Mouse (Mus musculus) monocyte, adult 5-6 weeks (primary cell): ENCODE results near the gene Qtrt2. TPM values are rescaled to one million over a fixed set of nuclear protein-coding genes. Genes with fewer than 3 reads are reported as not detected.
A peak's percentile ranks its signal among the peaks of the same experiment; 100 is the strongest.

Source experiments
- ATAC-seq: fragments of 153-309, 156-312 bp; replicated peaks from 2 replicates; pipeline ENCODE4 v1.8.0; 2017; ENCODE audit warnings: mild to moderate bottlenecking; ENCODE audit not compliant: low TSS enrichment, insufficient number of reproducible peaks, severe bottlenecking, poor library complexity, low FRiP score
- total RNA-seq: library from RNA; stranded (forward); fragments of 200-1000, 200-491, 200-594 nt; gene quantifications from 3 replicates; pipeline ENCODE4 v1.2.3, GENCODE M21; 2017

Gene Qtrt2
- 11.5 to 22.4 TPM (median 13.1 TPM) in 3 replicates for total RNA-seq

- no peak for ATAC-seq
Observed at GRCm38 (mm10) chr16:43926341-43926859, at the start of gene Qtrt2. Gene Qtrt2 (minus strand): TSS chr16:43926809.

- no peak for ATAC-seq
Observed at GRCm38 (mm10) chr16:43973606-43974220, 47.1 kb upstream of the Qtrt2 start.

- no peak for ATAC-seq
Observed at GRCm38 (mm10) chr16:43973147-43973546, 46.5 kb upstream of the Qtrt2 start.

- no peak for ATAC-seq
Observed at GRCm38 (mm10) chr16:43972391-43972790, 45.8 kb upstream of the Qtrt2 start.

- no peak for ATAC-seq
Observed at GRCm38 (mm10) chr16:43971741-43972140, 45.1 kb upstream of the Qtrt2 start.

GRCm38 (mm10) chr16:43971189-43971588 is 44.6 kb upstream of the Qtrt2 start:
- no peak for ATAC-seq

GRCm38 (mm10) chr16:43970426-43970825 is 43.8 kb upstream of the Qtrt2 start:
- ATAC-seq: no peak

- ATAC-seq: peak; percentile 41; the same call in 1 of the 2 replicates
Observed at GRCm38 (mm10) chr16:43965781-43966389, 39.3 kb upstream of the Qtrt2 start.

- no peak for ATAC-seq
Observed at GRCm38 (mm10) chr16:43963780-43964179, 37.2 kb upstream of the Qtrt2 start.

GRCm38 (mm10) chr16:43963291-43963690 is 36.7 kb upstream of the Qtrt2 start:
- no peak for ATAC-seq

GRCm38 (mm10) chr16:43958038-43958437 is 31.4 kb upstream of the Qtrt2 start:
- no peak for ATAC-seq

- no peak for ATAC-seq
Observed at GRCm38 (mm10) chr16:43954913-43955312, 28.3 kb upstream of the Qtrt2 start.

- ATAC-seq: peak; percentile 97
Observed at GRCm38 (mm10) chr16:43951591-43951990, 25.0 kb upstream of the Qtrt2 start.

GRCm38 (mm10) chr16:43945869-43946268 is 19.3 kb upstream of the Qtrt2 start:
- ATAC-seq: no peak

GRCm38 (mm10) chr16:43945351-43945750 is 18.7 kb upstream of the Qtrt2 start:
- ATAC-seq: no peak

- ATAC-seq: no peak
Observed at GRCm38 (mm10) chr16:43940846-43941245, 14.2 kb upstream of the Qtrt2 start.

- ATAC-seq: no peak
Observed at GRCm38 (mm10) chr16:43935892-43936291, 9.3 kb upstream of the Qtrt2 start.

- no peak for ATAC-seq
Observed at GRCm38 (mm10) chr16:43935367-43935766, 8.8 kb upstream of the Qtrt2 start.

GRCm38 (mm10) chr16:43934856-43935255 is 8.2 kb upstream of the Qtrt2 start:
- ATAC-seq: no peak

GRCm38 (mm10) chr16:43933041-43933440 is 6.4 kb upstream of the Qtrt2 start:
- no peak for ATAC-seq
